Mouse (Mus musculus) heart, embryonic 13.5 days (tissue): ENCODE measurements around the gene Hsf2bp. TPM values are rescaled to one million over a fixed set of nuclear protein-coding genes. Genes with fewer than 3 reads are reported as not detected.
A peak's percentile ranks its signal among the peaks of the same experiment; 100 is the strongest.

Experiments
- ATAC-seq: fragments of 200-750 bp; cut with Nextera tagmentation; 2 replicates; pipeline ENCODE4 v1.8.0; 2017; ENCODE audit warnings: moderate TSS enrichment; ENCODE audit not compliant: insufficient number of reproducible peaks, low FRiP score, low TSS enrichment; ENCODE audit errors: extremely low read depth
- H3K27ac ChIP-seq: fragments of 300-500 bp; sonication (generic); replicated peaks from 2 replicates; pipeline ENCODE4 v1.5.1; 2015; ENCODE audit warnings: moderate library complexity, mild to moderate bottlenecking, inconsistent platforms
- H3K27me3 ChIP-seq: fragments of 300-500 bp; sonication (generic); replicated peaks from 2 replicates; pipeline ENCODE4 v1.6.1; 2015; ENCODE audit warnings: mild to moderate bottlenecking, inconsistent platforms
- H3K36me3 ChIP-seq: fragments of 300-500 bp; sonication (generic); 2 replicates; pipeline ENCODE4 v1.6.1; 2015; ENCODE audit warnings: mild to moderate bottlenecking, inconsistent platforms
- H3K4me1 ChIP-seq: fragments of 300-500 bp; sonication (generic); 2 replicates; pipeline ENCODE4 v1.6.1; 2015; ENCODE audit warnings: inconsistent platforms
- H3K4me2 ChIP-seq: fragments of 300-500 bp; sonication (generic); 2 replicates; pipeline ENCODE4 v1.6.1; 2015; ENCODE audit warnings: inconsistent platforms, mild to moderate bottlenecking, moderate library complexity
- H3K4me3 ChIP-seq: fragments of 300-500 bp; sonication (generic); 2 replicates; pipeline ENCODE4 v1.5.1; 2015; ENCODE audit warnings: moderate library complexity, mild to moderate bottlenecking, inconsistent platforms
- H3K9ac ChIP-seq: fragments of 300-500 bp; sonication (generic); 2 replicates; pipeline ENCODE4 v1.6.1; 2015; ENCODE audit warnings: inconsistent platforms, mild to moderate bottlenecking, moderate library complexity
- H3K9me3 ChIP-seq: fragments of 300-500 bp; sonication (generic); 2 replicates; pipeline ENCODE4 v1.6.1; 2016; ENCODE audit warnings: inconsistent platforms
- WGBS: fragments of 180-500 bp; shearing (Covaris S2); methylation state at CpG from one replicate; pipeline ENCODE4 v1.1.7; 2015; ENCODE audit warnings: mixed read lengths; 5-methylcytosine and 5-hydroxymethylcytosine counted together
- polyA plus RNA-seq: library from polyadenylated mRNA; unstranded; fragments of >200 nt; fragmentation: Nextera tagmentation; extraction: Ambion mirVana; gene quantifications from 2 replicates; pipeline ENCODE4 v1.2.1, GENCODE M21; 2015

Hsf2bp gene
- polyA plus RNA-seq, 1 experiment from 2014 or later = 0.41 TPM

- Histone ChIP-seq H3K27ac (no peak overlapping the region), H3K4me3 (no peak overlapping the region), H3K9me3 (no peaks in the 10 kb centered on the region), H3K9ac (no peak overlapping the region), H3K36me3 (no peaks in the 10 kb centered on the region), H3K27me3 (no peaks in the 10 kb centered on the region), H3K4me1 (peaks cover 20% of the 10 kb centered on the region), H3K4me2 (no peak overlapping the region)
- WGBS = 83% methylated on average over 7 of the region's 7 CpGs
- ATAC-seq = no peak
These were observed 132.1 kb downstream of the Hsf2bp start for GRCm38 (mm10) chr17:31904036-31904435.

GRCm38 (mm10) chr17:31902630-31903198 is 133.4 kb downstream of the Hsf2bp start:
- WGBS = 82% methylated on average over 3 of the region's 3 CpGs
- H3K9me3 ChIP-seq = no peaks in the 10 kb centered on the region
- no peaks in the 10 kb centered on the region for H3K27me3 ChIP-seq
- H3K4me1 ChIP-seq = peaks cover 20% of the 10 kb centered on the region
- no peaks in the 10 kb centered on the region for H3K36me3 ChIP-seq
- ATAC-seq = no peak
- H3K27ac ChIP-seq = no peak overlapping the region
- H3K4me2 ChIP-seq = no peak overlapping the region
- H3K9ac ChIP-seq = 0 out of 2 replicates have a peak overlapping the region, but pooled peaks have one; percentile 3
- H3K4me3 ChIP-seq = no peak overlapping the region

DNA sequence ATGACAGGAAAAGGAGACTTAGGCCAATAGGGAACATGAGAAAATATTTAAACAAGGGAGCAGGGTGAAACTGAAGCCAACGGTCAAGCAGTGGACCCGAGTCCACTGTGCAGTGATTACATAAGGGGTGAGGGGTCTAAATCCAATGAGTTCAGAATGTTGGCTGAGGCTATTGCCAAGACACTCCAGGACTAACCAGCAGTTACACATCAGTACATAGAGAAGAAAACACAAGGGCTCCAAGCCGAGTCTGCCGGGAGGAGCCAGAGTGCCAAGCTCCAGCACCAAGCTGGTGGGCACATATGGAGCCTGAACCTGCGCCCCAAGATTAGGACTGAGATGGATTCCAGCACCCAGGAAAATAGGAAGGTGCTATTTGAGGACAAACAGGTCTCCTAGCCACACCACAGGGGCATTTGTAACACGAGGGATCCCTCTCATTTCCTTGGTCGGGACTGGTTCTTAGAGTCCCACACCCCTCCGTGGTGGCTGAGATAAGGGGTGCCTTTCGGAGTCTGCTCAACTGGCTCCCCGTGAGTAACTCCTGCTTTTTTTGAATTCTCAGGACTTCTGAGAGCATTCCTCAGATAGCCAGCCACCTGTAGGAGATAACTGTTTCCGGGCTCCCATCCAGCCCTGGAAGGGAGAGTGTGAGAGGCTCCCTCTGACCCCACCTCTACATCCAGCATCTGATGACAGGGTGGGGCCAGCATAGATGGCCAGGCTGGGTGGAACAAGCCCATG is 134.5 kb downstream of the Hsf2bp start:
- Histone ChIP-seq H3K4me3 (no peak overlapping the region), H3K36me3 (no peaks in the 10 kb centered on the region), H3K27ac (peak overlapping the region; percentile 72), H3K4me2 (peak overlapping the region; percentile 33), H3K9ac (no peak overlapping the region), H3K4me1 (peaks cover 30% of the 10 kb centered on the region), H3K9me3 (no peaks in the 10 kb centered on the region), H3K27me3 (no peaks in the 10 kb centered on the region)
- peak; percentile 9; the same call in 1 of the 2 replicates for ATAC-seq
- WGBS = 19% methylated on average over 11 of the region's 11 CpGs

DNA sequence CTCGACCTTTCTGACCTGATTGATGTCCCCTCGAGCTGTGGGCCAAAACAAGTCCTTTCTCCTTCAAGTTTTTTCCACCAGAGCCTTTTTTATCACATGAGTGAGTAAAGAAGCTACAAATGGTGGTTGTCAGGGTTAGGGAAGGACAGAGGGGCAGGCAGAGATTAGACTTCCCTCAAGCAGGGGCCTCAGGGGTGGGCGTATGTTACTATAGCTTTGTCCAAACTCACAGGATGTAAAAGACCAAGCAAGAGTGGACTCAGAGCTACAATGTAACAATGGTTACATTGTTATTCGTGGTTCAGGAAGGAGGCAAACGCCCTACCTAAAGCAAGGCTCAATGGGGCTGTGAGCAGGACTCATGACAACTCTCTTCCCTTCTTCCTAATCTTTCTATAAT is 137.2 kb downstream of the Hsf2bp start:
- no peaks in the 10 kb centered on the region for H3K9me3 ChIP-seq
- ATAC-seq = no peak
- H3K4me1 ChIP-seq = peaks cover 33% of the 10 kb centered on the region
- no peaks in the 10 kb centered on the region for H3K27me3 ChIP-seq
- H3K4me3 ChIP-seq = no peak overlapping the region
- H3K36me3 ChIP-seq = no peaks in the 10 kb centered on the region
- H3K27ac ChIP-seq = no peak overlapping the region
- 51% methylated on average over 5 of the region's 5 CpGs for WGBS
- no peak overlapping the region for H3K9ac ChIP-seq
- H3K4me2 ChIP-seq = no peak overlapping the region

DNA sequence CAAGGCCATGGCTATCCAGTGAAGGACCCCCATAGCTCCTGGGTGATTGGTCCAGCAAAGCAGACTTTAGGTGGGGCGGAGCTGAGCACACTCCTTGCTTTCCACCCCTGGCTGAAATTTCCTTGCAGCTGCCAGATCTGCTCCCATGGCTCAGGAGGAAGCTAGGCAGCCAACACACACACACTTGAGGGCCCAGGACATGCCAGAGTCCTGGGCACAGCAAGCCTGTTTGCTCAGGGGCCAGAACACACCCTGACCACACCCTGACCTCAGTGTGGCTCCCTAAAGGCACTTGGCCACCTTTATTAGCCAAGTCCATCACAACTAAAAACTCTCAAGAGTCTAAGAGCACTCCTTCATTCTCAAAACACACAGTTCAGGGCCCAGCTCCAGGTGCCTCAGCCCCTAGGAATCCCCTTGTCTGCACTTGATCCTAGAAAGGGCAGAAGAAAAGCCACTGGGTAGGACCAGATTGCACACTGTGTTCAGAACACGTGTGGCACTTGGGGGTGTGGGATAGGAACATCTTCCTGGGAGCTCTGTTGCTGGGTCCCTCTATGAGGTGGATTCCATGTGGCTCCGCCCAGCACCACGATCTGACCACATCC is 138.9 kb downstream of the Hsf2bp start:
- peaks cover 43% of the 10 kb centered on the region for H3K4me1 ChIP-seq
- WGBS = 78% methylated on average over 4 of the region's 4 CpGs
- H3K4me2 ChIP-seq = no peak overlapping the region
- ATAC-seq = no peak
- peak overlapping the region; percentile 38 for H3K27ac ChIP-seq
- H3K9ac ChIP-seq = no peak overlapping the region
- no peaks in the 10 kb centered on the region for H3K27me3 ChIP-seq
- H3K36me3 ChIP-seq = no peaks in the 10 kb centered on the region
- H3K4me3 ChIP-seq = no peak overlapping the region
- H3K9me3 ChIP-seq = no peaks in the 10 kb centered on the region

DNA sequence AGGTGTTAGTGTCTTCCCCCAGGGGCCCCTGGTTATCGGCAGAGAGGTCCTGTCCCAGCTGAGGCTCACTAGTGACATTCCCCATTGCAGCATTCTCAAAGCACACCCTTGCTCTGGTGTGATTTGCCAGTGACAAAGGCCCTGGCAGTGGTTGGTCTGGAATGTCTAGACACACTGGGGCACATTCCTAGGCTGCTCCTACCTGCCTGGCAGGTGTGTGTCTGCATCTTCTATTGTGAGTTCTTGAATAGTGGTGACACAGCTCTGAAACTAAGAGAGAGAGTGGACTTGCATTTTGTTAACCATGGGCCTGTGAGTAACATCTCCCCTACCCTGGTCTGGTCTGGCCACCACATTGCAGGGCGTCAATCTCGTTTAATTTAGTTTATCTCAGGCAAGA is 139.4 kb downstream of the Hsf2bp start:
- no peak overlapping the region for H3K4me3 ChIP-seq
- 38% methylated on average over 3 of the region's 3 CpGs for WGBS
- ATAC-seq = no peak
- no peak overlapping the region for H3K9ac ChIP-seq
- H3K27ac ChIP-seq = peak overlapping the region; percentile 38
- no peaks in the 10 kb centered on the region for H3K27me3 ChIP-seq
- H3K36me3 ChIP-seq = no peaks in the 10 kb centered on the region
- H3K4me1 ChIP-seq = peaks cover 43% of the 10 kb centered on the region
- no peak overlapping the region for H3K4me2 ChIP-seq
- no peaks in the 10 kb centered on the region for H3K9me3 ChIP-seq

- Histone ChIP-seq H3K27ac (0 out of 2 replicates have a peak overlapping the region, but pooled peaks have one; percentile 38), H3K27me3 (no peaks in the 10 kb centered on the region), H3K36me3 (no peaks in the 10 kb centered on the region), H3K9ac (no peak overlapping the region), H3K9me3 (no peaks in the 10 kb centered on the region), H3K4me1 (peaks cover 43% of the 10 kb centered on the region), H3K4me3 (no peak overlapping the region), H3K4me2 (no peak overlapping the region)
- 84% methylated on average over 7 of the region's 7 CpGs for WGBS
- ATAC-seq = no peak
These were observed 139.8 kb downstream of the Hsf2bp start for GRCm38 (mm10) chr17:31896311-31896710.

Other genes starting within 250 kb of the Hsf2bp start
- 17.2 and 17.6 TPM in 2 replicates for gene Sik1, start 180.5 kb downstream of the Hsf2bp start, polyA plus RNA-seq
- gene Rrp1b, start 249 bp downstream of the Hsf2bp start, polyA plus RNA-seq = 34.8 and 42.1 TPM in 2 replicates
- 5.7 and 5.9 TPM in 2 replicates for gene Notch3, start 130.5 kb upstream of the Hsf2bp start, polyA plus RNA-seq
- gene Ephx3, start 153.2 kb upstream of the Hsf2bp start, polyA plus RNA-seq = 0.11 TPM in 1 of 2 replicates, not detected in the other
- gene Brd4, start 248.4 kb upstream of the Hsf2bp start, polyA plus RNA-seq = 58.8 and 64.2 TPM in 2 replicates